Mouse (Mus musculus): Measurements from ENCODE around the gene Spo11. TPM values are rescaled to one million over a fixed set of nuclear protein-coding genes. Genes with fewer than 3 reads are reported as not detected.

The Spo11 gene
- total RNA-seq (2021) = under 1 TPM; 0.39 to 0.49 TPM

GRCm38 (mm10) chr2:172977409-172978130, at the start of gene Spo11:
TSS of gene Spo11 (plus strand) at chr2:172977700.
- intact Hi-C loops (cut with DNase I) = no loop called here
- no peak for DNase-seq (ENCODE audit: extremely low spot score in 1 of 2, low spot score in 2 of 2)

GRCm38 (mm10) chr2:172929905-172930436, 47.5 kb upstream of the Spo11 start:
- intact Hi-C loops (cut with DNase I) = no loop called here
- no peak for DNase-seq (ENCODE audit: extremely low spot score in 1 of 2, low spot score in 2 of 2)

- intact Hi-C loops (cut with DNase I) = no loop called here
- no peak for DNase-seq (ENCODE audit: extremely low spot score in 1 of 2, low spot score in 2 of 2)
These were observed 46.2 kb upstream of the Spo11 start for GRCm38 (mm10) chr2:172931137-172931898.

GRCm38 (mm10) chr2:172933631-172934419, 43.7 kb upstream of the Spo11 start:
- peak in 1 of 2 experiments; percentile 70 for DNase-seq (ENCODE audit: extremely low spot score in 1 of 2, low spot score in 2 of 2)
- intact Hi-C loops (cut with DNase I) = no loop called here

- DNase-seq (ENCODE audit: extremely low spot score in 1 of 2, low spot score in 2 of 2) = no peak
- intact Hi-C loops (cut with DNase I) = no loop called here
These were observed 43.1 kb upstream of the Spo11 start for GRCm38 (mm10) chr2:172934420-172934788.

GRCm38 (mm10) chr2:172934891-172935740, 42.4 kb upstream of the Spo11 start:
- intact Hi-C loops (cut with DNase I) = no loop called here
- no peak for DNase-seq (ENCODE audit: extremely low spot score in 1 of 2, low spot score in 2 of 2)

- no peak for DNase-seq (ENCODE audit: extremely low spot score in 1 of 2, low spot score in 2 of 2)
- intact Hi-C loops (cut with DNase I) = no loop called here
These were observed 41.5 kb upstream of the Spo11 start for GRCm38 (mm10) chr2:172935776-172936562.

GRCm38 (mm10) chr2:172936844-172937243, 40.7 kb upstream of the Spo11 start:
- intact Hi-C loops (cut with DNase I) = no loop called here
- DNase-seq (ENCODE audit: extremely low spot score in 1 of 2, low spot score in 2 of 2) = no peak

- intact Hi-C loops (cut with DNase I) = no loop called here
- no peak for DNase-seq (ENCODE audit: extremely low spot score in 1 of 2, low spot score in 2 of 2)
These were observed 39.9 kb upstream of the Spo11 start for GRCm38 (mm10) chr2:172937326-172938190.

GRCm38 (mm10) chr2:172938761-172939638, 38.5 kb upstream of the Spo11 start:
- DNase-seq (ENCODE audit: extremely low spot score in 1 of 2, low spot score in 2 of 2) = no peak
- intact Hi-C loops (cut with DNase I) = no loop called here

GRCm38 (mm10) chr2:172939639-172940002, 37.9 kb upstream of the Spo11 start:
- no peak for DNase-seq (ENCODE audit: extremely low spot score in 1 of 2, low spot score in 2 of 2)
- intact Hi-C loops (cut with DNase I) = no loop called here

GRCm38 (mm10) chr2:172940003-172940798, 37.3 kb upstream of the Spo11 start, which contains the start of gene Bmp7:
TSS of gene Bmp7 (minus strand) at chr2:172940321.
- intact Hi-C loops (cut with DNase I) = no loop called here
- peak; percentile 26 to 84 for DNase-seq (ENCODE audit: extremely low spot score in 1 of 2, low spot score in 2 of 2)

GRCm38 (mm10) chr2:172940799-172941163, 36.7 kb upstream of the Spo11 start:
- intact Hi-C loops (cut with DNase I) = no loop called here
- no peak for DNase-seq (ENCODE audit: extremely low spot score in 1 of 2, low spot score in 2 of 2)

GRCm38 (mm10) chr2:172949051-172949450, 28.4 kb upstream of the Spo11 start:
- intact Hi-C loops (cut with DNase I) = no loop called here
- DNase-seq (ENCODE audit: extremely low spot score in 1 of 2, low spot score in 2 of 2) = no peak

GRCm38 (mm10) chr2:172950119-172950676, 27.3 kb upstream of the Spo11 start:
- intact Hi-C loops (cut with DNase I) = no loop called here
- peak in 1 of 2 experiments; percentile 48 for DNase-seq (ENCODE audit: extremely low spot score in 1 of 2, low spot score in 2 of 2)
